In genomic region chr14:30721850-30722249, GRCm38 (mm10) we compare ENCODE assay signal across 19 mouse cellular contexts. TPM values are rescaled to one million over a fixed set of nuclear protein-coding genes. Genes with fewer than 3 reads are reported as not detected.
DNase-seq lines count a peak whose midpoint lies in the region; TF ChIP-seq lines count a peak whose summit lies in the region.
"Had no signal": no experiment of that assay in that cellular context is flagged by ENCODE, and none has a peak within 500 bp of the region (broad histone marks: within the 10 kb centered on the region; RNA-seq: fewer than 3 reads in every experiment).

No protein-coding gene starts in this region.

- in situ Hi-C loops in CH12.LX (cut with MboI; ENCODE audit: low pct_ligation_motif_present, low pct_unique_long_range_greater_than_20kb, low sequenced_read_pairs) (no loop called here), ES-E14 (cut with MboI; ENCODE audit: low sequenced_read_pairs in 2 of 2, unreplicated experiment in 2 of 2) (no loop called here)

- no peak for TF ChIP-seq EP300 in CH12.LX (IDR thresholded peaks at IDR 0.05; ENCODE audit: low read length)

- no peak for DNase-seq in CH12.LX (ENCODE audit: extremely low read depth)
- DNase-seq in ES-E14 (ENCODE audit: low read depth, low spot score): no peak
- peak; percentile 17 for DNase-seq in NIH3T3 (ENCODE audit: low read depth)
- DNase-seq in limb, embryonic 10.5 days (ENCODE audit: low spot score): no peak
- DNase-seq in embryonic facial prominence, embryonic 10.5 days (ENCODE audit: low spot score): no peak
- DNase-seq: adrenal gland, adult 2 months; adrenal gland, postnatal 10 days; adrenal gland, postnatal 25 days; cerebellum, adult 11 months; cerebellum, adult 18-20 months; cerebellum, adult 8-10 months; cerebellum, adult 9-11 months; cerebellum, postnatal 14 days; cerebellum, postnatal 36 days; embryo, embryonic 11 days; forebrain, postnatal 0 days had no signal

- H3K4me2 ChIP-seq in CH12.LX (ENCODE audit: insufficient read depth, low read depth, poor library complexity, severe bottlenecking): no peak overlapping the region
- H3K4me2 ChIP-seq: embryonic facial prominence, embryonic 12.5 days; forebrain, embryonic 13.5 days; forebrain, embryonic 15.5 days had no signal

- dilution Hi-C loops in CH12.LX (cut with MboI; ENCODE audit: extremely low pct_ligation_motif_present, extremely low pct_unique_long_range_greater_than_20kb, low sequenced_read_pairs): no loop called here

- TF ChIP-seq CTCF in CH12.LX (conservative IDR thresholded peaks at IDR 0.05 in 1 of 2, IDR thresholded peaks at IDR 0.05 in 1 of 2; ENCODE audit: low read depth in 2 of 2, low read length in 2 of 2): no peak

- H3K27ac ChIP-seq in CH12.LX (ENCODE audit: insufficient read depth, low read depth) (no peak overlapping the region), ES-E14 (ENCODE audit: insufficient read depth, low read depth, low read length, poor library complexity, severe bottlenecking) (no peak overlapping the region)
- H3K27ac ChIP-seq in limb, embryonic 10.5 days: no peak overlapping the region
- H3K27ac ChIP-seq in embryonic facial prominence, embryonic 10.5 days (replicated peaks): no peak overlapping the region
- H3K27ac ChIP-seq: embryonic facial prominence, embryonic 12.5 days; forebrain, embryonic 13.5 days; forebrain, embryonic 15.5 days had no signal

- peaks cover 44% of the 10 kb centered on the region for H3K79me2 ChIP-seq in CH12.LX (replicated peaks; ENCODE audit: control insufficient read depth, extremely low read depth, insufficient read depth, poor library complexity, severe bottlenecking)

- H3K9me3 ChIP-seq in CH12.LX (replicated peaks; ENCODE audit: low read length) (no peaks in the 10 kb centered on the region), ES-E14 (ENCODE audit: control insufficient read depth, insufficient read depth, low read depth, low read length) (no peaks in the 10 kb centered on the region)
- no peaks in the 10 kb centered on the region for H3K9me3 ChIP-seq in limb, embryonic 10.5 days (replicated peaks)
- H3K9me3 ChIP-seq in embryonic facial prominence, embryonic 10.5 days: no peaks in the 10 kb centered on the region
- H3K9me3 ChIP-seq: embryonic facial prominence, embryonic 12.5 days; forebrain, embryonic 13.5 days; forebrain, embryonic 15.5 days had no signal

- WGBS in limb, embryonic 10.5 days: 90% methylated on average over 1 of the region's 1 CpGs
- WGBS in embryonic facial prominence, embryonic 10.5 days: 92% methylated on average over 1 of the region's 1 CpGs

- H3K4me3 ChIP-seq in CH12.LX (replicated peaks in 1 of 3; ENCODE audit: low read depth in 2 of 3, low read length in 2 of 3, poor library complexity in 1 of 3): no peak overlapping the region
- no peak overlapping the region for H3K4me3 ChIP-seq in ES-E14 (ENCODE audit: insufficient read depth in 1 of 2, low read depth in 1 of 2, low read length in 2 of 2, poor library complexity in 1 of 2, severe bottlenecking in 1 of 2)
- no peak overlapping the region for H3K4me3 ChIP-seq in limb, embryonic 10.5 days
- no peak overlapping the region for H3K4me3 ChIP-seq in embryonic facial prominence, embryonic 10.5 days
- H3K4me3 ChIP-seq: embryonic facial prominence, embryonic 12.5 days; forebrain, embryonic 13.5 days; forebrain, embryonic 15.5 days had no signal

- H3K27me3 ChIP-seq in CH12.LX (replicated peaks): peaks cover 2% of the 10 kb centered on the region
- no peaks in the 10 kb centered on the region for H3K27me3 ChIP-seq in limb, embryonic 10.5 days (ENCODE audit: low read depth, poor library complexity, severe bottlenecking)
- peaks cover 4% of the 10 kb centered on the region; the same call in 1 of the 2 replicates for H3K27me3 ChIP-seq in embryonic facial prominence, embryonic 10.5 days (replicated peaks; ENCODE audit: low read depth, poor library complexity, severe bottlenecking)
- H3K27me3 ChIP-seq: embryonic facial prominence, embryonic 12.5 days; forebrain, embryonic 13.5 days; forebrain, embryonic 15.5 days had no signal

- TF ChIP-seq RAD21 in CH12.LX (IDR thresholded peaks at IDR 0.05; ENCODE audit: low read depth, low read length): no peak

- H3K9ac ChIP-seq in CH12.LX (ENCODE audit: insufficient read depth, low read depth) (no peak overlapping the region), ES-E14 (ENCODE audit: insufficient read depth, low read depth, low read length, poor library complexity, severe bottlenecking) (no peak overlapping the region)
- H3K9ac ChIP-seq: embryonic facial prominence, embryonic 12.5 days; forebrain, embryonic 13.5 days; forebrain, embryonic 15.5 days; forebrain, postnatal 0 days had no signal

- H3K36me3 ChIP-seq in CH12.LX (replicated peaks in 1 of 2; ENCODE audit: control insufficient read depth in 1 of 2, insufficient read depth in 1 of 2, low read length in 1 of 2) (no peaks in the 10 kb centered on the region), ES-E14 (ENCODE audit: control insufficient read depth, insufficient read depth, low read length, poor library complexity, severe bottlenecking) (no peaks in the 10 kb centered on the region)
- H3K36me3 ChIP-seq in limb, embryonic 10.5 days: no peaks in the 10 kb centered on the region
- H3K36me3 ChIP-seq in embryonic facial prominence, embryonic 10.5 days (replicated peaks): no peaks in the 10 kb centered on the region
- H3K36me3 ChIP-seq: embryonic facial prominence, embryonic 12.5 days; forebrain, embryonic 15.5 days had no signal

- H3K4me1 ChIP-seq in CH12.LX (ENCODE audit: control insufficient read depth in 1 of 2, insufficient read depth in 2 of 2) (peaks cover 3 to 7% of the 10 kb centered on the region in 2 experiments; a peak in 3 of 4 replicates), ES-E14 (ENCODE audit: control insufficient read depth in 2 of 2, insufficient read depth in 2 of 2, low read length in 2 of 2, poor library complexity in 1 of 2) (peaks cover 0 to 2% of the 10 kb centered on the region in 2 experiments; a peak in 1 of 4 replicates)
- H3K4me1 ChIP-seq in limb, embryonic 10.5 days: peaks cover 2% of the 10 kb centered on the region; the same call in 1 of the 2 replicates
- H3K4me1 ChIP-seq in embryonic facial prominence, embryonic 10.5 days: peaks cover 7% of the 10 kb centered on the region
- H3K4me1 ChIP-seq: embryonic facial prominence, embryonic 12.5 days had no signal

- no peak for TF ChIP-seq POLR2A in CH12.LX (IDR thresholded peaks at IDR 0.05; ENCODE audit: low read depth, low read length)

TF ChIP-seq in CH12.LX, 34 proteins besides CTCF, POLR2A, EP300 and RAD21:
- TF ChIP-seq JUN (IDR thresholded peaks at IDR 0.05; ENCODE audit: insufficient read depth, low read depth, low read length) (no peak), MAFK (IDR thresholded peaks at IDR 0.05; ENCODE audit: insufficient replicate concordance, low read length) (peak; percentile 68; the same call in 1 of the 2 replicates)

TF ChIP-seq in ES-E14, 5 proteins besides CTCF, POLR2A, EP300 and RAD21:
- TF ChIP-seq MAFK (IDR thresholded peaks at IDR 0.05; ENCODE audit: insufficient read depth, low read depth, low read length) (peak; percentile 65; the same call in 1 of the 2 replicates), CHD2 (IDR thresholded peaks at IDR 0.05; ENCODE audit: low read depth, low read length) (no peak)

RNA-seq across cellular contexts. Expression of gene Sfmbt1, which starts 7.2 kb away (rescaled TPM):
- 5.1 and 5.8 TPM in 2 replicates for total RNA-seq in CH12.LX (2012; rRNA removed)
- total RNA-seq in CH12.LX (2014; rRNA removed): 2.0 and 2.4 TPM in 2 replicates
- polyA plus RNA-seq in CH12.LX (2012; ENCODE audit: insufficient read length, low read depth): 5.6 and 6.0 TPM in 2 replicates
- 5.6 and 7.0 TPM in 2 replicates for total RNA-seq in ES-E14 (2012; rRNA removed)
- polyA plus RNA-seq in limb, embryonic 10.5 days (2016; fragmentation: Nextera tagmentation; extraction: Ambion mirVana): 16.5 and 17.5 TPM in 2 replicates
- 17.0 and 18.5 TPM in 2 replicates for polyA plus RNA-seq in embryonic facial prominence, embryonic 10.5 days (2016; fragmentation: Nextera tagmentation; extraction: Ambion mirVana)
